Mouse (Mus musculus) layer of hippocampus, postnatal 25 days (tissue): ENCODE data around the gene Map3k4. TPM values are rescaled to one million over a fixed set of nuclear protein-coding genes. Genes with fewer than 3 reads are reported as not detected.
"Not testable (repeated sequence)": the region's sequence is repeated elsewhere in the genome, so short reads cannot be mapped to it uniquely, and the experiment has no call there.

Experiments
- DNase-seq, 2 experiments: peaks; one replicate each; pipeline ENCODE4 v3.0.0; 2022; ENCODE audit warnings: mixed read lengths in 2 of 2, low spot score in 1 of 2; ENCODE audit errors: extremely low spot score in 1 of 2
- total RNA-seq, 2 experiments: library from RNA; stranded (reverse); gene quantifications; 2 replicates each; pipeline ENCODE4 v1.2.3; 2021

Map3k4 gene
- total RNA-seq, 2 experiments from 2014 or later: 56.9 to 58.6 TPM

- no peak for DNase-seq
Observed at GRCm38 (mm10) chr17:12307251-12308135, 11.1 kb downstream of the Map3k4 start.

GRCm38 (mm10) chr17:12304658-12305057 is 13.9 kb downstream of the Map3k4 start:
- no peak for DNase-seq

DNA sequence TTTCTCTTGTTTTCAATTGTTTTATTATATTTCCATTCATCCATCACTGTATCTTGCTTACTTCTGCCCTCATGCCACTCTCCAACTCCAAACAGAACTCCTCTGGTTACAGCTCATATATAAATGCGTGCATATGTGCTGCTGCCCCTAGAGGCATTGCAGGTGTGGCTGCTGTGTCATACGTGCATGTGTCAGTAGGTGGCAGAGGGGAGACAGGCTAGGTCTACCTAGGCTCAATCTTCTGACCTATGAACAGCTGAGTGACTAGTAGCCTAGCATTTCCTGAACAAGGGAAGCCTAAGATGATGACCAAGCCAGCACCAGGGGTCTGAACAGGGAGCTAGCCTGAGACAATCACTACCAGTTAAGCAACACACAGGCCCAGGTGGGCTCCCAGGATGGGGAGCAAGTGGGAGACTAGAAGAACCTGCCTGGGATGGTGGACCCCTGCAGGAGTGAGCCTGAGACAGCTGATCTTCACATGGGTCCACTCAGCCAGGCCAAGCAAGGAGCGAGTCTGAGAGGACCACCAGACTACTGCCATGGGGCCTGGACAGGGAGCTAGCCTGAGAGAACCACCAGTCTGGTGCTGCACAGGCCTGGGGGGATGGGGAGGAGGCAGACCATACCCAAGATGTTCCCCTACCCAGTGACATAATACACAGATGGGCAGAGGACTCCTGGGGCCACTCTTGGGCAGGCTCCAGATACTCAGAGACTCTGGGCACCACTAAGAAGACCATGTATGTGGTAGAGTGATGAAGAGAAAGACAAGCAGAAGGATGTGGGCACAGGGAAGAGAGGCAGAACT is 17.5 kb downstream of the Map3k4 start:
- no peak for DNase-seq

DNA sequence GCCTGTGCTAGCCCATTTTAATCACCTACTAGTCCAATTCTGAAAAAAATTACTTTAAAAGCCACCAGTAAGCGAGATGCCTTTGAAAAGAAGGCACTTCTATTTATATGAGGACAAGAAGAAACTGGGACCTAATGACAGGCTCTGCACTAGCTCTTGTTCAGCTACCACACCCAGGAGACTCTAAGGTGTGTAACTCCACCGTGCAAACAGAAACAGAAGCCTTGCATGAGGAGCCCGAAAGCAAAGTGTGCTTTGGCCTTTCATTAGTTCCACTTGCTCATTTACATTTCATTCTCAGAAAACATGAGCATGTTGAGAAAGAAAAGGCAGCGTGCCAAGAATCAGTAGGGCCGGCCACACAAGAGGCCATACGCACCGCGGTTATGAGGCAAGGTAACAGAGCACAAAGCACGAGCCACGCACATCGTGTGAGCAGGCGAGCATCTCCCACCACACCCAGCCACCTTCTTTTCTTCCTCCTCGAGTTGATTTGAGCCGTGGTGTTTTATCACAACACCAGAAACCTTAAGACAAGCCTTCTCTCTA is 18.4 kb downstream of the Map3k4 start:
- DNase-seq: no peak

- DNase-seq: no peak
Observed at GRCm38 (mm10) chr17:12299371-12299770, 19.2 kb downstream of the Map3k4 start.

GRCm38 (mm10) chr17:12297978-12298377 is 20.6 kb downstream of the Map3k4 start:
- DNase-seq: no peak

GRCm38 (mm10) chr17:12297292-12297691 is 21.3 kb downstream of the Map3k4 start:
- DNase-seq: no peak

DNA sequence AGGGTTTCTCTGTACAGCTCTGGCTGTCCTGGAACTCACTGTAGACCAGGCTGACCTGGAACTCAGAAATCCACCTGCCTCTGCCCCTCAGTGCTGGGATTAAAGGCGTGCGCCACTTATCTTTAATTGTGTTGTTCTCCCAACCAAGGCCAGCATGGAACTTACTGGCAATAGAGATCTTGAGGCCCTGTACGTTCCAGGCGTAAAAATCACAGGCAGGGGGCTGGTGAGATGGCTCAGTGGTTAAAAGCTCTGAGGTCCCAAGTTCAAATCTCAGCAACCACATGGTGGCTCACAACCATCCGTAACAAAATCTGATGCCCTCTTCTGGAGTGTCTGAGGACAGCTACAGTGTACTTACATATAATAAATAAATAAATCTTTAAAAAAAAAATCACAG is 22.7 kb downstream of the Map3k4 start:
- DNase-seq: not testable (repeated sequence)

- no peak for DNase-seq
Observed at GRCm38 (mm10) chr17:12294424-12294823, 24.2 kb downstream of the Map3k4 start.

DNA sequence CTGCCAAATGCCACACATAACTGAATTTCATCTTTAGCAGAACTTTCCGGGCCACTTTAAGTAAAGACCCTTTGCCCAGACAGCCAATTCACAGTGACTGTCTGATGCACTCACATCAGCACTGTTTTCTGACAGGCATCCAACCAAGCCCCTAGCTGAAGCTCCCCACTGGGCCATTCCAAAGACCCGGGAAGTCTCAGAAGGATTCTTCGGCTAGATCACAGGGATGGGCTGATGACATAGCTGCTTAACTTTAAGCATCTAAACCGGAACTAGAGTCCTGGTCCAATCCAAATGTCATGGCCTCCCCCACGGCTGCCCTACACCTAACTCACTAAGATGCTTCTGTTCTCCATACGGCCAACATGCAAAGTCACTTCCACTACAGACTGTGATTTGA is 25.0 kb downstream of the Map3k4 start:
- DNase-seq: no peak

DNA sequence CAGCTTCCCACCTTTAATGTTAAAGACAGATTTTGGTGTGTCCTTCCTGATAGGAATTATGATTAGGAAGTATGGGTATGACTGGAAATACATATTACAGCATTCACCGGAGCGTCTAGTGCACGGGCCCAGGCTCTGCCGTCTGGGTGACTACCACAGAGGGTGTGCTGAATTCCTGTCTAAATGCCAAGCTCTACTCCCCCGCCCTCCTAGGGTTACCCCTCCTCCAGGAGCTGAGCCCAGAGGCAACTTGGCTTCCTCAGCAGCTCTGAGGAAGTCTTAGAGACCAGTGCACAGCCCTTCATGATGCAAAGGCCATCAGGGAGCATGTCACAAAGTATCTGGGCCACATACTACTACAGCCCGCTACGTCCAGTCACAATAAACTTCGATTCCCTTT is 25.7 kb downstream of the Map3k4 start:
- DNase-seq: no peak

DNA sequence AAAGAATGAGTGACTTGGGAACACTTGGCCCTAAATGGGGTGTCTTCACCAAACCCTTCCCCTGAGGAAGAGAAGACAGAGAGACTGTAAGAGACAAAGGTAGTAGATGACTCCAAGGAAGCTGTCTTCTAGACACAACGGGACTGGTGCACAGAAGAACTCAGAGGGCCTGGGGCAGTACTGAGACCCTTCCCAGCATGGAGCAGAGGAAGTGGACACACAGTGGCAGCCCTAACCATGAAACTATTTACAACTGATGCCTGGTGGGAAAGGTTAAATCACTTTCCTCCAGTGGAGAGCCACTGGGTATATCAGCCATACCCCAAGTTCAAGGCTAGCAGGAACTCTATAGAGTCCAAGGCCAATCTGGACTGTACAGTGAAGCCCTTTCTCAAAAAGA is 26.2 kb downstream of the Map3k4 start:
- no peak for DNase-seq

DNA sequence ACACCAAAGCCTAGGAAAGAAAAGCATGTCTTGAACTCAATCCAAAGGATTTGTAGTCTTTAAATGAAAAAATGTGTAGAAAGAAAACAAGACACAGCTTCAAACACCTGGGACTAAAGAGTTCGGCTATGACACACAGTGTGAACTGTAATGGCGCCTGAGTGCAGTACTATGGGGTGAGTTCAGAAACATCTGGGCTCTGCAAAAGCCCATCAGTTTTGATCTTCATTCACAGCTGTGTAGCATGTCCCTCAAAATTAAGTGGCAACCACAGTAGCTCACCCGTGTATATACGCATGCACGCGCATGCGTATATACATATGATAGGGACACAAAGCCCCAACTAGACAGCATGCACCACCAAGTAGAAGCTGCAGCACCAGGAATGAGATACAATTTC is 27.4 kb downstream of the Map3k4 start:
- DNase-seq: no peak

GRCm38 (mm10) chr17:12290735-12291134 is 27.9 kb downstream of the Map3k4 start:
- DNase-seq: no peak

- DNase-seq: not testable (repeated sequence)
Observed at GRCm38 (mm10) chr17:12289836-12290235, 28.8 kb downstream of the Map3k4 start.

- no peak for DNase-seq
Observed at GRCm38 (mm10) chr17:12288871-12289270, 29.7 kb downstream of the Map3k4 start.

DNA sequence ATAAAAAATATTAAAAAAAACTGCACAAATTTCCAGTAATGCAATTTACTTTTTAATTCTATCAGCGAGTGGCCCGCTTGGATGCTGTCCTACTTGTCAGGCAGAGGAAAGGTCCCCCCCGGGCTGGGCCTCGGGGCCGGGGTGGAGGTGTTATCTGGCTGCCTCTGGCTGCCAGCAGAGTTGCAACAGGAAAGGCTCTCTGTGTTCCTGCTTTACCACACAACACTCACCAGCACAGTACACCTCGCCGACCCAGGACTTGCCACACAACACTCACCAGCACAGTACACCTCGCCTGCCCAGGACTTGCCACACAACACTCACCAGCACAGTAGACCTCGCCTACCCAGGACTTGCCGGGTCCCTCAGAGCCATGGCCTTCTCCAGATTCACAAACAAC is 38.8 kb downstream of the Map3k4 start:
- no peak for DNase-seq

DNA sequence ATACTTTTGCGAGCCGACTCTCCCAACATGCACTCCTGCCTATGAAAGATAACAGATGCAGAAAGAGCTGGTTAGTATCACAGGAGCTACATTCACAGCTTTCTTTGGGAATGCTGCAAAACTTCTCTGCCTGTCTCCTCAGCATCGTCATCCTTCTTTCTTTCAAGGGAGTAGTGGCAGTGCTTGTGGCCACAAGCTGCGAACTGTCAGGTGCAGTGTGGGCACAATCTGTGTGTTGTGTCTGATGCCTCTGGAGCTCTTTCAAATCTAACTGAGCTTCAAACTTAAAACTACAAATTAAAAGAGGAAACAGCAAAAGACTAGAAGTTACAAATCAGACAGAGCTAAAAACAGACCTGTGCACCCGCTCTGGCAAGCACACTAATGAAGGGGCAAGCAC is 40.5 kb downstream of the Map3k4 start:
- no peak for DNase-seq

- no peak for DNase-seq
Observed at GRCm38 (mm10) chr17:12277297-12277696, 41.3 kb downstream of the Map3k4 start.

- no peak for DNase-seq
Observed at GRCm38 (mm10) chr17:12276496-12277200, 41.9 kb downstream of the Map3k4 start.

DNA sequence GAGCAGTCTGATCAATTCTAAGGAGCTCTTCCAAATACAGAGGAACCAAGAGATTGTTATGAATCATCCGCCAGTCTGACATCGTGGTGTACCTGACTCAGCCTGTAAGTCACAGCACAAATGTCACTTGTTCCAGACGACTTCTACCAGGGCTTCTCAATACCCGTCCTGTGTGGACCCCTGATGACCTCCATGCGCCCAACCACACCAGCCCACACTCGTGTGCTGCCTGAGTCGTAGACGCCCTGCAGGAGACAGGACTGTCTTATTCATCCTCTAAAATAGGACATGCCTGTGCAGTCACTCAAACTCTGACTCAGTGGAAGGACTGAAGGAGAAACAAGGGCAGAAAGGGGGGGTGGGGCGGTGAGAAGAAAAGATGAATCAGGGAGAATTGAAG is 42.8 kb downstream of the Map3k4 start:
- DNase-seq: no peak
